Comparison of ENCODE assay signal across 9 mouse cellular contexts in the genomic region with DNA sequence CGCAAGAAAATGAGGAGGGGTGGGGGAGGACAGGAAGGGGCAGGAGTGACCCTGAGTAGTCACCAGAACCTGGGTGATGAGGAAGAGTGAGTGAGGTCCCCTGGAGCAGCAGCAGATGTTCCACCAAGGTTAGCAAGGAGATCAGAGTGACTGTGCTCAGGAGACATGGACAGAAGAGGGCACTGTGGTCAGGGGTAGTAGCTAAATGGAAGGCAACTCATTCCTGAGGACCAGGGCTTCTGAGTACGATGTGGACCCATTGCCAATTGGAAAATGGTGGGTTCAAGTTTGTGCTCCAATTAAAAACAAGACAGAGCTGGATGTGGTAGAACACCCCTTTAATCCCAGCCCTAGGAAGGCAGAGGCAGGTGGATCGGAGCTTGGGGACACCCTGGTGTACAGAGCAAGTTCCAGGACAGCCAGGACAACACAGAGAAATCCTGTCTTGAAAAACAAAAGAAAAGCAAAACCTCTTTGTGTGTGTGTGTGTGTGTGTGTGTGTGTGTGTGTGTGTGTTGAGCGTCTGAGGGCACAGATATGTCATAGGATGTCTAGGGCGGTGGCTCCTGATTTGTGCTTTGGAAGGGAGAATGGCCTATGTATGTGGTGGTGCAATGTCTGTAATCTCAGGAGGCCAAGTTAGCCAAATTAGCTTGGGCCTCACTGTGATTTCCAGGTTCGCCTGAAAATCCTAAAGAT. TPM values are rescaled to one million over a fixed set of nuclear protein-coding genes. Genes with fewer than 3 reads are reported as not detected.
DNase-seq lines count a peak whose midpoint lies in the region; ATAC-seq and TF ChIP-seq lines count a peak whose summit lies in the region.
"Had no signal": no experiment of that assay in that cellular context is flagged by ENCODE, and none has a peak within 500 bp of the region (broad histone marks: within the 10 kb centered on the region; RNA-seq: fewer than 3 reads in every experiment).

No protein-coding gene starts in this region.

- H3K9ac ChIP-seq in ES-Bruce4 (ENCODE audit: low read depth, poor library complexity, severe bottlenecking) = no peak overlapping the region

- H3K27ac ChIP-seq in left cerebral cortex, adult 2 months = no peak overlapping the region
- H3K27ac ChIP-seq in ES-Bruce4 (ENCODE audit: insufficient read depth, low read length) = no peak overlapping the region
- H3K27ac ChIP-seq: midbrain, embryonic 10.5 days had no signal

- ATAC-seq in granulocyte monocyte progenitor cell, adult 5-6 weeks (replicated peaks; ENCODE audit: poor library complexity, severe bottlenecking) = 0 out of 2 replicates have a peak, but pooled peaks have one; percentile 17
- ATAC-seq in megakaryocyte progenitor cell, adult 5-6 weeks (replicated peaks; ENCODE audit: poor library complexity) = peak; percentile 49
- ATAC-seq: forebrain, embryonic 14.5 days had no signal

- no peaks in the 10 kb centered on the region for H3K9me3 ChIP-seq in ES-Bruce4 (replicated peaks; ENCODE audit: control insufficient read depth, insufficient read depth, low read length, poor library complexity, severe bottlenecking)
- H3K9me3 ChIP-seq: midbrain, embryonic 10.5 days had no signal

- intact Hi-C loops in left cerebral cortex, adult 2 months (cut with DNase I) = loop anchor here (2.0 kb wide), 1 partner anchor 59 kb away; no protein-coding TSS in a partner anchor
- intact Hi-C loops in left cerebral cortex, postnatal 10 days (cut with DNase I) = loop anchor here (1.0 kb wide), 1 partner anchor 60 kb away; no protein-coding TSS in a partner anchor

- H3K36me3 ChIP-seq in ES-Bruce4 (ENCODE audit: control insufficient read depth, insufficient read depth, low read length, poor library complexity, severe bottlenecking) = no peaks in the 10 kb centered on the region

- no peak for TF ChIP-seq EP300 in ES-Bruce4 (IDR thresholded peaks at IDR 0.05; ENCODE audit: insufficient read depth, low read depth, low read length)

- no peak overlapping the region for H3K4me3 ChIP-seq in left cerebral cortex, adult 2 months
- H3K4me3 ChIP-seq in ES-Bruce4 (ENCODE audit: low read depth, low read length) = no peak overlapping the region
- H3K4me3 ChIP-seq: midbrain, embryonic 10.5 days had no signal

- peaks cover 4% of the 10 kb centered on the region for H3K4me1 ChIP-seq in ES-Bruce4 (ENCODE audit: control insufficient read depth, insufficient read depth, low read length)

- peak; percentile 42 for TF ChIP-seq CTCF in left cerebral cortex, adult 2 months (IDR thresholded peaks at IDR 0.05)
- TF ChIP-seq CTCF in ES-Bruce4 (IDR thresholded peaks at IDR 0.05; ENCODE audit: low read depth, low read length) = peak; percentile 13

- H3K27me3 ChIP-seq in ES-Bruce4 (ENCODE audit: control insufficient read depth, insufficient read depth, low read length, poor library complexity, severe bottlenecking) = no peaks in the 10 kb centered on the region

- TF ChIP-seq POLR2A in ES-Bruce4 (IDR thresholded peaks at IDR 0.05; ENCODE audit: insufficient read depth, low read length) = no peak

- DNase-seq in left cerebral cortex, adult 2 months (ENCODE audit: extremely low spot score in 1 of 2, low spot score in 2 of 2) = no peak
- no peak for DNase-seq in left cerebral cortex, postnatal 10 days (ENCODE audit: extremely low spot score in 1 of 2, low spot score in 2 of 2)
- no peak for DNase-seq in urinary bladder, adult 2 months (ENCODE audit: low spot score)
- no peak for DNase-seq in cerebellum, adult 11-12 months

RNA-seq across cellular contexts. Expression of a gene that starts 56.2 kb away (rescaled TPM):
- total RNA-seq in left cerebral cortex, adult 2 months (2021) = under 1 TPM; 0.23 to 0.30 TPM
- not detected for total RNA-seq in left cerebral cortex, postnatal 10 days (2021)
- polyA plus RNA-seq in ES-Bruce4 (2011; ENCODE audit: insufficient read depth, insufficient read length, low read depth, missing spikeins) = not detected in 2 replicates
- total RNA-seq in granulocyte monocyte progenitor cell, adult 5-6 weeks (2014; fragmentation: Nextera tagmentation) = not detected in 2 replicates
- not detected in 2 replicates for total RNA-seq in granulocyte monocyte progenitor cell, adult 5-6 weeks (2017)
- not detected in 2 replicates for total RNA-seq in megakaryocyte progenitor cell, adult 5-6 weeks (2015)
- total RNA-seq in megakaryocyte progenitor cell, adult 5-6 weeks (2017) = not detected in 2 replicates
- 6.9 and 7.8 TPM in 2 replicates for polyA plus RNA-seq in urinary bladder, adult 2 months (2012; rRNA removed)
- polyA plus RNA-seq: forebrain, embryonic 14.5 days had no signal
